Mouse (Mus musculus): ENCODE measurements around the gene Arhgap15. TPM values are rescaled to one million over a fixed set of nuclear protein-coding genes. Genes with fewer than 3 reads are reported as not detected.

The Arhgap15 gene
- total RNA-seq, 1 experiment, result not detected

- in situ Hi-C loops (cut with MboI; ENCODE audit: low sequenced_read_pairs in 2 of 2, unreplicated experiment in 2 of 2), result no loop called here
- no peak for TF ChIP-seq ZNF384 (IDR thresholded peaks at IDR 0.05; ENCODE audit: low read depth, low read length)
- no peak for TF ChIP-seq HCFC1 (IDR thresholded peaks at IDR 0.05; ENCODE audit: borderline replicate concordance, insufficient read depth, low read length)
- TF ChIP-seq ZC3H11A (IDR thresholded peaks at IDR 0.05; ENCODE audit: borderline replicate concordance, low read depth, low read length), result no peak
- TF ChIP-seq MAFK (IDR thresholded peaks at IDR 0.05; ENCODE audit: insufficient read depth, low read depth, low read length), result no peak
- no peak for TF ChIP-seq CHD2 (IDR thresholded peaks at IDR 0.05; ENCODE audit: low read depth, low read length)
- no peak overlapping the region for H3K27ac ChIP-seq (ENCODE audit: insufficient read depth, low read depth, low read length, poor library complexity, severe bottlenecking)
- H3K4me3 ChIP-seq (ENCODE audit: insufficient read depth in 1 of 2, low read depth in 1 of 2, low read length in 2 of 2, poor library complexity in 1 of 2, severe bottlenecking in 1 of 2), result no peak overlapping the region
- no peak for DNase-seq (ENCODE audit: low read depth, low spot score)
- H3K9ac ChIP-seq (ENCODE audit: insufficient read depth, low read depth, low read length, poor library complexity, severe bottlenecking), result no peak overlapping the region
- H3K36me3 ChIP-seq (ENCODE audit: control insufficient read depth, insufficient read depth, low read length, poor library complexity, severe bottlenecking), result no peaks in the 10 kb centered on the region
- H3K4me1 ChIP-seq (ENCODE audit: control insufficient read depth in 2 of 2, insufficient read depth in 2 of 2, low read length in 2 of 2, poor library complexity in 1 of 2), result no peaks in the 10 kb centered on the region
- H3K9me3 ChIP-seq (ENCODE audit: control insufficient read depth, insufficient read depth, low read depth, low read length), result no peaks in the 10 kb centered on the region
Observed at GRCm38 (mm10) chr2:43791575-43791974, 43.0 kb downstream of the Arhgap15 start.

GRCm38 (mm10) chr2:43793105-43793504 is 44.5 kb downstream of the Arhgap15 start:
- Histone ChIP-seq H3K4me3 (ENCODE audit: insufficient read depth in 1 of 2, low read depth in 1 of 2, low read length in 2 of 2, poor library complexity in 1 of 2, severe bottlenecking in 1 of 2) (no peak overlapping the region), H3K36me3 (ENCODE audit: control insufficient read depth, insufficient read depth, low read length, poor library complexity, severe bottlenecking) (no peaks in the 10 kb centered on the region), H3K4me1 (ENCODE audit: control insufficient read depth in 2 of 2, insufficient read depth in 2 of 2, low read length in 2 of 2, poor library complexity in 1 of 2) (no peaks in the 10 kb centered on the region), H3K27ac (ENCODE audit: insufficient read depth, low read depth, low read length, poor library complexity, severe bottlenecking) (no peak overlapping the region), H3K9ac (ENCODE audit: insufficient read depth, low read depth, low read length, poor library complexity, severe bottlenecking) (no peak overlapping the region), H3K9me3 (ENCODE audit: control insufficient read depth, insufficient read depth, low read depth, low read length) (no peaks in the 10 kb centered on the region)
- in situ Hi-C loops (cut with MboI; ENCODE audit: low sequenced_read_pairs in 2 of 2, unreplicated experiment in 2 of 2), result no loop called here
- no peak for DNase-seq (ENCODE audit: low read depth, low spot score)
- TF ChIP-seq CHD2 (IDR thresholded peaks at IDR 0.05; ENCODE audit: low read depth, low read length) (no peak), ZNF384 (IDR thresholded peaks at IDR 0.05; ENCODE audit: low read depth, low read length) (no peak), HCFC1 (IDR thresholded peaks at IDR 0.05; ENCODE audit: borderline replicate concordance, insufficient read depth, low read length) (no peak), MAFK (IDR thresholded peaks at IDR 0.05; ENCODE audit: insufficient read depth, low read depth, low read length) (no peak), ZC3H11A (IDR thresholded peaks at IDR 0.05; ENCODE audit: borderline replicate concordance, low read depth, low read length) (no peak)

GRCm38 (mm10) chr2:43794700-43795099 is 46.1 kb downstream of the Arhgap15 start:
- in situ Hi-C loops (cut with MboI; ENCODE audit: low sequenced_read_pairs in 2 of 2, unreplicated experiment in 2 of 2), result no loop called here
- Histone ChIP-seq H3K27ac (ENCODE audit: insufficient read depth, low read depth, low read length, poor library complexity, severe bottlenecking) (no peak overlapping the region), H3K4me1 (ENCODE audit: control insufficient read depth in 2 of 2, insufficient read depth in 2 of 2, low read length in 2 of 2, poor library complexity in 1 of 2) (no peaks in the 10 kb centered on the region), H3K9ac (ENCODE audit: insufficient read depth, low read depth, low read length, poor library complexity, severe bottlenecking) (no peak overlapping the region), H3K36me3 (ENCODE audit: control insufficient read depth, insufficient read depth, low read length, poor library complexity, severe bottlenecking) (no peaks in the 10 kb centered on the region), H3K4me3 (ENCODE audit: insufficient read depth in 1 of 2, low read depth in 1 of 2, low read length in 2 of 2, poor library complexity in 1 of 2, severe bottlenecking in 1 of 2) (no peak overlapping the region), H3K9me3 (ENCODE audit: control insufficient read depth, insufficient read depth, low read depth, low read length) (no peaks in the 10 kb centered on the region)
- no peak for DNase-seq (ENCODE audit: low read depth, low spot score)
- TF ChIP-seq HCFC1 (IDR thresholded peaks at IDR 0.05; ENCODE audit: borderline replicate concordance, insufficient read depth, low read length) (no peak), ZC3H11A (IDR thresholded peaks at IDR 0.05; ENCODE audit: borderline replicate concordance, low read depth, low read length) (no peak), CHD2 (IDR thresholded peaks at IDR 0.05; ENCODE audit: low read depth, low read length) (no peak), ZNF384 (IDR thresholded peaks at IDR 0.05; ENCODE audit: low read depth, low read length) (no peak)

- no peaks in the 10 kb centered on the region for H3K36me3 ChIP-seq (ENCODE audit: control insufficient read depth, insufficient read depth, low read length, poor library complexity, severe bottlenecking)
- DNase-seq (ENCODE audit: low read depth, low spot score), result no peak
- in situ Hi-C loops (cut with MboI; ENCODE audit: low sequenced_read_pairs in 2 of 2, unreplicated experiment in 2 of 2), result no loop called here
- TF ChIP-seq ZC3H11A (IDR thresholded peaks at IDR 0.05; ENCODE audit: borderline replicate concordance, low read depth, low read length), result no peak
- no peak for TF ChIP-seq HCFC1 (IDR thresholded peaks at IDR 0.05; ENCODE audit: borderline replicate concordance, insufficient read depth, low read length)
- TF ChIP-seq MAFK (IDR thresholded peaks at IDR 0.05; ENCODE audit: insufficient read depth, low read depth, low read length), result no peak
- no peak for TF ChIP-seq ZNF384 (IDR thresholded peaks at IDR 0.05; ENCODE audit: low read depth, low read length)
- no peak for TF ChIP-seq CHD2 (IDR thresholded peaks at IDR 0.05; ENCODE audit: low read depth, low read length)
- H3K9me3 ChIP-seq (ENCODE audit: control insufficient read depth, insufficient read depth, low read depth, low read length), result no peaks in the 10 kb centered on the region
- no peaks in the 10 kb centered on the region for H3K4me1 ChIP-seq (ENCODE audit: control insufficient read depth in 2 of 2, insufficient read depth in 2 of 2, low read length in 2 of 2, poor library complexity in 1 of 2)
- no peak overlapping the region for H3K27ac ChIP-seq (ENCODE audit: insufficient read depth, low read depth, low read length, poor library complexity, severe bottlenecking)
- H3K9ac ChIP-seq (ENCODE audit: insufficient read depth, low read depth, low read length, poor library complexity, severe bottlenecking), result no peak overlapping the region
- H3K4me3 ChIP-seq (ENCODE audit: insufficient read depth in 1 of 2, low read depth in 1 of 2, low read length in 2 of 2, poor library complexity in 1 of 2, severe bottlenecking in 1 of 2), result no peak overlapping the region
Observed at GRCm38 (mm10) chr2:43796448-43796847, 47.8 kb downstream of the Arhgap15 start.
